Mouse (Mus musculus) hindbrain, embryonic 14.5 days (tissue): ENCODE data around the gene Abl2. TPM values are rescaled to one million over a fixed set of nuclear protein-coding genes. Genes with fewer than 3 reads are reported as not detected.
"Not testable (repeated sequence)": the region's sequence is repeated elsewhere in the genome, so short reads cannot be mapped to it uniquely, and the experiment has no call there.

ENCODE experiments used
- ATAC-seq: fragments of 200-750 bp; cut with Nextera tagmentation; 2 replicates; pipeline ENCODE4 v1.8.0; 2017; ENCODE audit warnings: moderate number of reproducible peaks, mild to moderate bottlenecking, moderate TSS enrichment, moderate library complexity; ENCODE audit not compliant: low FRiP score
- DNase-seq: peaks from one replicate; pipeline ENCODE4 v3.0.0-alpha.2; 2015; ENCODE audit warnings: low spot score
- H3K27ac ChIP-seq: fragments of 300-500 bp; sonication (generic); 2 replicates; pipeline ENCODE4 v1.5.1; 2014; ENCODE audit warnings: mild to moderate bottlenecking, moderate library complexity
- H3K27me3 ChIP-seq: fragments of 300-500 bp; sonication (generic); 2 replicates; pipeline ENCODE4 v1.6.1; 2014; ENCODE audit warnings: mild to moderate bottlenecking, low read length, mixed read lengths; ENCODE audit not compliant: control insufficient read depth, insufficient read depth
- H3K36me3 ChIP-seq: fragments of 300-500 bp; sonication (generic); replicated peaks from 2 replicates; pipeline ENCODE4 v1.6.1; 2014; ENCODE audit not compliant: control insufficient read depth, insufficient read depth
- H3K4me1 ChIP-seq: fragments of 300-500 bp; sonication (generic); replicated peaks from 2 replicates; pipeline ENCODE4 v1.6.1; 2014; ENCODE audit warnings: antibody characterized with exemption, low read length, mixed read lengths; ENCODE audit not compliant: control insufficient read depth, insufficient read depth
- H3K4me2 ChIP-seq: fragments of 300-500 bp; sonication (generic); replicated peaks from 2 replicates; pipeline ENCODE4 v1.6.1; 2014; ENCODE audit warnings: mild to moderate bottlenecking, moderate library complexity
- H3K4me3 ChIP-seq: fragments of 300-500 bp; sonication (generic); replicated peaks from 2 replicates; pipeline ENCODE4 v1.5.1; 2014; ENCODE audit warnings: mild to moderate bottlenecking, low read length
- H3K9ac ChIP-seq: fragments of 300-500 bp; sonication (generic); 2 replicates; pipeline ENCODE4 v1.6.1; 2014
- H3K9me3 ChIP-seq: fragments of 300-500 bp; sonication (generic); 2 replicates; pipeline ENCODE4 v1.6.1; 2016; ENCODE audit warnings: low read length; ENCODE audit not compliant: control insufficient read depth
- WGBS: fragments of 180-500 bp; shearing (Covaris S2); extraction: QIAGEN DNeasy Blood & Tissue Kit; methylation state at CpG from one replicate; pipeline ENCODE4 v1.1.7; 2014; 5-methylcytosine and 5-hydroxymethylcytosine counted together
- polyA plus RNA-seq: library from polyadenylated mRNA; unstranded; fragments of >200 nt; fragmentation: Nextera tagmentation; extraction: Ambion mirVana; gene quantifications from 2 replicates; pipeline ENCODE4 v1.2.1, GENCODE M21; 2014

Gene Abl2
- polyA plus RNA-seq, 1 experiment from 2014 or later = 8.1 TPM

DNA sequence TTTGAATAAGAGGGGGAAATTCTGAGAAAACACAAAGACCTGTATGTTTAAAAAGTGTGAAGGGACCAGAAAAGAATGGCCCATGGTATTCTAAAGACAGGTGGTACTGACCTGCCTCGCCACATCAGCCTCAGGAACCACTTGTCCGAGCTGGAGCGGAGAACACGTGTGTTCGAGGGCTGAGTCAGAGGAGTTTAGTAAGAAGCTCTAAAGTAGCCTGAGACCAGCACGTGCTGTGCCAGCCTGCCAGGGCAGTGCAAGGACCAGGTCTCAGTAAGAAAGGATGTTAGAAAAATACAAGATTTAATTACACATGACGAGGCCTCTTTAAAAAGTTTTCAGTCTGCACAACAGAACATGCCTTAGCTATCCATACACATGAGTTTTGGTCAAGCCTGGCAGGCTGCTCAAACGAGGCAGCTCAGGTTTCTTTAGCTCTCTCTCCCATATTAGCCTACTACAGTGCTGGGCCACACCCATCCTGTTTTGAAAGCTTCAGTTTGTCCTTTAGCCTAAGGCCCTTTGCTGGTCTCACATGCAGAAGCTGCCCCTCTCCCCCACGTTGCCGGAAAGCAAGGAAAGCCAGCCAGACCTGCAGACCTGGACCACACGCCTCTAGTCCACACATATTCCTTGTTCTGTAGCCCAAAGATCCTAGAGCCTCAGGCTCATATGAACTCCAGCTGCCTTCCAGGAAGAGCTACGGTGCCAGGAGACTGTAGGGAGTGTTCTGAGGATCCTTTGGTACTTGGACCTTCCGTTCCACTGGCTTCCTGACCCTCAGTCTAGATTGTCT lies 96.3 kb downstream of the Abl2 start:
- 86% methylated on average over 13 of the region's 13 CpGs for WGBS
- H3K36me3 ChIP-seq = peaks cover 9% of the 10 kb centered on the region; the same call in 1 of the 2 replicates
- H3K4me1 ChIP-seq = no peaks in the 10 kb centered on the region
- no peak for DNase-seq
- no peaks in the 10 kb centered on the region for H3K9me3 ChIP-seq
- no peak overlapping the region for H3K4me2 ChIP-seq
- H3K9ac ChIP-seq = no peak overlapping the region
- no peak overlapping the region for H3K27ac ChIP-seq
- no peaks in the 10 kb centered on the region for H3K27me3 ChIP-seq
- no peak for ATAC-seq
- no peak overlapping the region for H3K4me3 ChIP-seq

DNA sequence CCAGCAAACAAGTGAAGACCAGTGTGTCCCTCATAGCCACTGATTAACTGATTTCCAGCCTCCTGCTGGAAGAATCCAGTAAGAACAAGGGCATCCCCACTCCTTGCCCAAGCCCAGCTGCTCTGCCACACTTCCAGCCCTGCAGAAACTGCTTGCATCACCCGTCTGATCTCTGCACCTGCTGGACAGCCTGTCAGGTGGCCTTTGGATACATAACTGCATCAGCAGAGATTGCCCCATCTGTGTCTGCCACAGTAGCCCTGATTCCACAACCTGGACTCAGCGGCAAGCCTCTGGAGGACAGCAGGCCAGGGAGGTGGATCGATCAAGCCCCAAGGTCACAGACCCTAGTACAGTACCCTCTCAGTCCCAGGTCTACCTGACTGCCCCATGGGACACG lies 98.9 kb downstream of the Abl2 start:
- DNase-seq (no peak), ATAC-seq (no peak)
- no peaks in the 10 kb centered on the region for H3K4me1 ChIP-seq

DNA sequence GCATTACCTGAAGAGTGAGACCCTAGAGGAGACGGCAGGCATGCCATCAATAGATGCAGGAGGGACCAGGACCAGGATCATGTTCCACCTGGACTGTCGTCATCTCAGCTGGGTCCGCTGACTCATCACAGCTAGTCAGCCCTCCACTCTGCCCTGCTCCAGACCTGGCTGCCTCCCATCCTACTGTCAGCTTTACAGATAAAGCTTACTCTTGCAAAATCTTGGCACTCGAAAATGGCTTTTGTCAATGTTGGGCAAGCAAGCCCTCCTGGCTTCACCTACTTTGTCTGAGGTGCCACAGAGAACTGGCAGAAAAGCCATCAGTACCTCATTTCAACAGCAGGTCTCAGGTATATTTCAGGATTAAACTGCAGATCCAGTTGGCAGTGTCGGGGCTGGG lies 100.1 kb downstream of the Abl2 start:
- H3K27me3 ChIP-seq = no peaks in the 10 kb centered on the region
- ATAC-seq (no peak), DNase-seq (no peak)
- WGBS = 95% methylated on average over 5 of the region's 5 CpGs
- H3K4me1 ChIP-seq = no peaks in the 10 kb centered on the region
- no peak overlapping the region for H3K4me2 ChIP-seq
- peaks cover 13% of the 10 kb centered on the region; the same call in 1 of the 2 replicates for H3K36me3 ChIP-seq
- H3K27ac ChIP-seq = no peak overlapping the region
- no peak overlapping the region for H3K4me3 ChIP-seq
- H3K9me3 ChIP-seq = no peaks in the 10 kb centered on the region
- H3K9ac ChIP-seq = no peak overlapping the region

More for the DNA sequence above, 98.9 kb downstream of the Abl2 start:
- no peak overlapping the region for H3K9ac ChIP-seq
- no peak overlapping the region for H3K4me3 ChIP-seq
- H3K9me3 ChIP-seq = no peaks in the 10 kb centered on the region
- no peaks in the 10 kb centered on the region for H3K27me3 ChIP-seq
- no peak overlapping the region for H3K27ac ChIP-seq
- peaks cover 13% of the 10 kb centered on the region; the same call in 1 of the 2 replicates for H3K36me3 ChIP-seq
- 87% methylated on average over 4 of the region's 4 CpGs for WGBS
- no peak overlapping the region for H3K4me2 ChIP-seq

DNA sequence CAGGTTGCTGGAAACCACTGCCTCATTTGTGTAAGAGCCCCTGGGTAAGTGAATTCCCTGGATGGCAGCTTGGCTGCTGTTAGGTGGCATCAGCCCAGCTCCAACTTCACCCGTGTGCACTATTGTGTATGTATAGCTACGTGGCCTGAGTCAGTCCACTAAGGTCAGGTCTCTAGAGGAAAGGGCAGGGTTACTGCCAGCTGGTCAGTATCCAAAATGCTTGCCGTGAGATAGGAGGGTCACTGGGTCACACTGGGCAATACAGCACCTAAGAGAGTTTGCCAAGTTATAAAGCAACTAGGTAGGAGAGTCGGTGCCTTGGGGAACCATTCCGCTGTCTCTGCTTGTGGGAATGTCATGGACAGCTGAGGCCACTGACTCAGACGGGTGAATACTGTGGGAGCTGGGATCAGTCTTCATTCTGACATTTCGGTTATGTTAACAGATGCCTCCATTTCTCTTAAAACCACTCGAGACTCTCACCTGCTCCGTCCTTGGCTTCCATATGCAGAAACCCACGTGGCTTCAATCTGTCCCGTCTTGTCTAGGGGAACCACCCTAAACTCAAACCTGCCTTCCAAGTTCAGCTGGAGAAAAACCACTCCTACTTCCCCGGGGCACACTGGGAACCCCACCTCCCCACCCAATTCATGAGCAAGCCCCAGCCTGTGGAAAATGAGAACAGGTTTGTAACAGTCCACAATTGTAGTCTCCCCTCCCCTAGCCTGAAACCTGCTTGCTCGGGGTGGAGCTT lies 101.5 kb downstream of the Abl2 start:
- no peaks in the 10 kb centered on the region for H3K27me3 ChIP-seq
- H3K4me3 ChIP-seq = no peak overlapping the region
- no peak overlapping the region for H3K9ac ChIP-seq
- H3K4me1 ChIP-seq = no peaks in the 10 kb centered on the region
- DNase-seq (no peak), ATAC-seq (no peak)
- no peak overlapping the region for H3K4me2 ChIP-seq
- 87% methylated on average over 13 of the region's 13 CpGs for WGBS
- no peaks in the 10 kb centered on the region for H3K9me3 ChIP-seq
- H3K36me3 ChIP-seq = peaks cover 13% of the 10 kb centered on the region; the same call in 1 of the 2 replicates
- no peak overlapping the region for H3K27ac ChIP-seq

DNA sequence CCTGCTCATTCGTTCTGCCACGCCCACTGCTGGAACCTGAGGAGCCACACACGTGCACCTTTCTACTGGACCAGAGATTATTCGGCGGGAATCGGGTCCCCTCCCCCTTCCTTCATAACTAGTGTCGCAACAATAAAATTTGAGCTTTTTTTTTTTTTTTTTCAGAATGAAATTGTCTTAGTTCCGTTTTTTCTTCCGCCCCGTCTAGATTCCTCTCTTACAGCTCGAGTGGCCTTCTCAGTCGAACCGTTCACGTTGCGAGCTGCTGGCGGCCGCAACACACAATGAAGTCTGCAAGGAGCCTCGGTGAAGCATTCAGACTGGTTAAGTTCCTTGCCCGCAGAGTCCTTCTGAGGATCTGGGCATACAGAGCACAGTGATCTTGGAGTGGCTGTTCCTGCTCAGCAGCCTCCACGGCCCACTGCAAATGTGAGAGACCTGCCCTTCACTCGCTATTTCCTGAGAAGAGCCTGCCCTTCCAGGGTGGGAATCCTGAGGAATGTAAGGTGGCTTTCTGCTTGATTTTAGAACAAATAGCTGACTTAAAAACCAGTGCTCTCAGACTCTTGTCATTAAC lies 102.2 kb downstream of the Abl2 start:
- not testable (repeated sequence) for H3K9me3 ChIP-seq, H3K4me2 ChIP-seq, ATAC-seq, H3K4me1 ChIP-seq, H3K27me3 ChIP-seq, H3K27ac ChIP-seq, H3K4me3 ChIP-seq, H3K9ac ChIP-seq, DNase-seq
- H3K36me3 ChIP-seq = peaks cover 13% of the 10 kb centered on the region; the same call in 1 of the 2 replicates
- WGBS = 76% methylated on average over 19 of the region's 21 CpGs

DNA sequence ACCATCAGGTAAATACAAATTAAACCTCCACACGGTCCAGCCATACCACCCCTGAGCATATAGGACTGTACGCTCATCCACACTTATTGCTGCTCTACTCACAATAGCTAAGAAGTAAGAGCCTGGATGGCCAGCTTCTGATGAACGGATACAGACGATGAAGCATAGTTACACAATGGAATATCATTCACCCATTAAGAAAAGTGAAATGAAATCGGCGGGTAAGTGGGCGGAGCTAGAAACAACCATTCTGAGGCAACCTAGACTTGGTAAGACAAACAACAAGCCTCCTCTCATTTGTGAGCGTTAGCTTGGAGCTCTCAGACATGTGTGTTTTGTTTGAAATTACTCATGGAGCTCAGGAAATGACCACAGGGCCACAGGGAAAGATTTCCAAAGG lies 107.2 kb downstream of the Abl2 start:
- Histone ChIP-seq H3K4me3 (no peak overlapping the region), H3K4me2 (no peak overlapping the region), H3K4me1 (no peaks in the 10 kb centered on the region), H3K9me3 (no peaks in the 10 kb centered on the region), H3K27me3 (no peaks in the 10 kb centered on the region), H3K27ac (no peak overlapping the region), H3K36me3 (peaks cover 4% of the 10 kb centered on the region; the same call in 1 of the 2 replicates), H3K9ac (no peak overlapping the region)
- ATAC-seq = no peak
- no peak for DNase-seq
- 92% methylated on average over 8 of the region's 8 CpGs for WGBS

DNA sequence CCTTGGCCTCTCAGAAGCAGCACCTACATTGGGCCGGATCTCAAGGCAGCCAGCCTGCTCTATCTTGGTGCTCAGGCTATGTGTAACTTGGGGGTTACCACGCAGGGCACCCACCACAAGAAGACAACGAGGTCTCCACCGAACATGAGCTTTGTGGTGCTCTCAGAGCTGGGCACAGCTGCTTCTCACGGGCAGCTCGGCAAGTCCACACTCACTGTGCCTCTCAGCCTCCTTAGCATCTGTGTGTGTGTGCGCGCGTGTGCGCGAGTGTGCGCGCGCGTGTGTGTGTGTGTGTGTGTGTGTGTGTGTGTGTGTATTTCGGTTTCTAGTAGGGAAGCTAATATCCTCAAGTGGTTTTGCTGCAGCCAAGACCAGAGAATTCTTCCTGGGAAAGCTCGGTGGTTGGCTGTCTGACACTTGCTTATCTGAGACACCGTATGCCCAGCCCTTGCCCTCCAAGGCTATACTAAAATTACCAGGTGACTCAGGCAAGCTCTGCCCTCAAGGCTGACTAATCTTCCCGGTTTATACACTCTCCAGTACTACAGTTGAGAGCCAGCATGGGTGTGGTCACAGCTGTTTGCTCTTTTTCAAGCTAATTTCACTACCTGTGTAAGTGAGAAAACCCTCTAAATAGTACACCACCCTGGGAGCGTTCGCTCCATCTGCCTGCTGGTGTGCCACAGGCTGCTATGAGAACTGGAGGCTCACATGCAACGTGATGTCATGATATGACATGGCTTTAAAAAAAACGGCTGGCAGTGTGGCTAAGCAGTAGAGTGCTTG lies 108.7 kb downstream of the Abl2 start:
- DNase-seq (no peak), ATAC-seq (no peak)
- Histone ChIP-seq H3K27me3 (no peaks in the 10 kb centered on the region), H3K27ac (no peak overlapping the region), H3K4me3 (no peak overlapping the region), H3K36me3 (no peaks in the 10 kb centered on the region), H3K9me3 (no peaks in the 10 kb centered on the region), H3K9ac (no peak overlapping the region), H3K4me1 (no peaks in the 10 kb centered on the region), H3K4me2 (no peak overlapping the region)
- WGBS = 88% methylated on average over 23 of the region's 23 CpGs

DNA sequence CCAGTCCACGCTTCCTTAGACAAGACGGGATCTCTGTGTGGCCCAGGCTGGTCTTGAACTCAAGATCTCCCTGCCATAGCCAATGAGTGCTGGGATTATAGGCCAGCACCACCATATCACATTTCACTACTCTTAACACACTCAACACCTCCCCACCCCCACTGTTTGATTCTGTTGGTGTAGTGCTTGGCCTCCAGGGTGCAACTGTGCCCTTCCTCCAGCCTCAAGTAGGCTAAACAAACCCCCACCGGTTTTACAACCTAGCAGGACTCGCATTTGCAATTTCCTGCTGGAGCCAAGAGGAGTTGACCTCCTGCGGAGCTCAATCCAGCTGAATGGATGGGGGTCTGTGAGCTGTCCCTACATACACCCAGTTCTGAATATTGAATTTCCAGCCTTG lies 110.0 kb downstream of the Abl2 start:
- H3K4me1 ChIP-seq = peaks cover 6% of the 10 kb centered on the region; the same call in 1 of the 2 replicates
- H3K36me3 ChIP-seq = no peaks in the 10 kb centered on the region
- no peak overlapping the region for H3K27ac ChIP-seq
- WGBS = 31% methylated on average over 5 of the region's 5 CpGs
- no peaks in the 10 kb centered on the region for H3K9me3 ChIP-seq
- ATAC-seq = no peak
- no peak overlapping the region for H3K4me3 ChIP-seq
- DNase-seq = no peak
- no peak overlapping the region for H3K4me2 ChIP-seq
- H3K27me3 ChIP-seq = peaks cover 4% of the 10 kb centered on the region; the same call in 1 of the 2 replicates
- H3K9ac ChIP-seq = no peak overlapping the region
